Mouse (Mus musculus) ES-CJ7 (cell line): ENCODE measurements around the gene Fhit.

Experiments used
- DNase-seq: peaks from one replicate; pipeline ENCODE4 v3.0.0; 2011; ENCODE audit warnings: low read depth, low spot score

Fhit gene

DNA sequence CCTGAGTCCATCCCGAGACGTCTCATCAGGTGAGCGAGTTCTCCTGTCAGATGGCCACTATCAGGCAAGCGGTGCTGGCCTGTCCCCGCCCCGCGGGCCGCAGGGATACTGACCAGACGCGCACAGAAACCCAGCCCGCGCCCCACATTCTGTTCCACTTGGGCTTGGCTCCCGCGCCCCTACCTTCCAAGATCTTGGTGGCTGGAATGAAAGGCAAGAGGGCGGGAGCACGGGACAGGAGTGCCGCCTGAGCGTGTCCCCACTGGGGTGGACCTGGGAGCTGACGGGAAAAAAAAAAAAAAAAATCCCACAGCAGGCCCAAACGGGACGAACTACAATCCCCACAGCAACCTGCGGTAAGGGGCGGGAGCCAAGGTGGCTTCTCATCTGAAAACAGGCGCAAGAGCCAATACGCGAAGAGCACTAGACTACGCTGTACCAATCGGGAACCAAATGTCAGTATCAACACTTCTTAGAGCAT lies at the start of gene Fhit:
Gene Fhit, minus strand, starts transcription at position 285 of the 481 bp plus-strand sequence.
- DNase-seq, result peak; percentile 89

DNA sequence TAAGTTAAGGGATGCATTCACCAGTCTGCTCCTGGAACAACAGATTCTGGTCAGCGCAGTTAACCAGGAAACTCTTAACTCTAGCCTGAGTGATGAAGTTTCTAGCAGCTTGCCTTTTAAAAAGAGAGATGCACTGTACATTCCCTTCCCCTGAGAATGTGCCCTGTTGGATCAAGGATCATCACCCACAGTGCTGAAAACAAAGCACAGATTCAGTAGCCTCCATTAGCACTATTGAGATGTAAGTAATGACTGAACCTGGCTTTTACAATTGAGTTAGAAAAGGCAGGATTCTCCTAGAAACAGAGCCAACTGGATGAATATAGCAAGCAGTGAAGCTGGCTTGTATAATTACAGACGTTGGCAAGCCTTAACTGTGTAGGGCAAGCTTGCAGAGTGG lies 45.0 kb upstream of the Fhit start:
- peak; percentile 19 for DNase-seq

DNA sequence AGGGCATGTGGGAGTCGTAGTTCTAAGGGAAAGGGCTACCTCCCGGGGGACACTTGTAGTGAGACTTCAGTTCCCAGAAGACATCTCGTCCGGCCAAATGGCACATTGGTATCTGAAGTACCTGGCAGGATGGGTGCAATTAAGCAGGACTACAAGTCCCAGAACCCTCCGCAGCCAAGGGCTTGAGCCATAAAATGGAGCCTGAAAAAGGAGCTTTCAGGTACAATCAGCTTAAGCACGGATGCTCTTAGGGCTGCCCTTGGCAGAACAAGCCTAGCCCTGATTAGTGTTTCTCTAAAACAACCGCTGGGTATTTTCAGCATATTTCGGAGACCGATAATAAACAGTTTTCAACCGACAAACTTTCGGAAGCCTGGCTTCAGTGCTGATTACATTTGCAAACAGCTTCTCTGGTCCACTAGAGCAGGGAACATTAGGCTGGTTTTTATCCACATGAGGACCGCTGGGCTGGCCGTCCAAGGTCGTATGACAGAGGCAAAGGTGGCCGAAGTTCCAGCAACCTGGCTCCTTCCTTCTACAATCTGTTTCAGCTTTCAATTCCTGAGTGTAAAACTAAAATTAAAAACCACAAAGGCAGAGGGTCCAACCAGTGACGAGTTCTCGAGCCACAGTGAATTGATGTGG lies 907 bp downstream of the Fhit start:
- DNase-seq, result peak; percentile 78

DNA sequence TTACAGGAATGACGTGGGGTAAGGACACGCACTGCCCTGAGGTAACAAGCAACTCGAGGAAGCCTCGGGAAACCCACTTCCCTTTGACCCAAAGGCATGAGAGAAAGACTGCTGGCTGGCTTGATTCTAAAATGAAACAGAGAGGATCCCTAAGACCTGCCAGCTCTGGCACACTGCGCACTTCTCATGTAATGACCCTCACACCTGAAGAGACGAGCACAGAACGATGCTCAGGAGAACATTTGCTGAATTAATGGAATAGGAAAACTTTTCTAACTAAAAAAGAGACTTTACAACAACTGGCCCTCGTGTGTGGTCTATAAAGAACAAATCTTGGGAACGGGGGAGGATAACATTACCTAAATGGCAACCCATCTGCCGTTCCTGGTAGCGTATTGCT lies 2.2 kb downstream of the Fhit start:
- no peak for DNase-seq

DNA sequence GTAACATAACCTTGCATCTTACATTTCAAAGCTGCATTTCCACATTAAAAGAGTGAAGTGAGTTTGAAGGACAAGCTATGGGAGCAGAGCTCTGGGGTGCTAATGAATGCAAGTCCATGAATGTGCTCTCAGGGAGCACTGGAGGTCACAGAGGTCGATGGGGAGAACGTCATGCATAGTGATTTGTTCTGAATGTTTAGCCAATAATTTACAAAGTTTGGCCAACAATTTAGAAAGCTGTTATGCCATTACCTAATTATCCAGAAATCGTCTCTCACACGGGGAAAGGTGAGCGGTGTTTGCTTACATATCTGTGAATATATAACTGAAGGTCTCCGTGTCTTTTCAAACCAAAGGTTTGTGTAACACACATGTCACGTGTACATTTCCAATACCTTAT lies 2.8 kb downstream of the Fhit start:
- DNase-seq, result no peak

DNA sequence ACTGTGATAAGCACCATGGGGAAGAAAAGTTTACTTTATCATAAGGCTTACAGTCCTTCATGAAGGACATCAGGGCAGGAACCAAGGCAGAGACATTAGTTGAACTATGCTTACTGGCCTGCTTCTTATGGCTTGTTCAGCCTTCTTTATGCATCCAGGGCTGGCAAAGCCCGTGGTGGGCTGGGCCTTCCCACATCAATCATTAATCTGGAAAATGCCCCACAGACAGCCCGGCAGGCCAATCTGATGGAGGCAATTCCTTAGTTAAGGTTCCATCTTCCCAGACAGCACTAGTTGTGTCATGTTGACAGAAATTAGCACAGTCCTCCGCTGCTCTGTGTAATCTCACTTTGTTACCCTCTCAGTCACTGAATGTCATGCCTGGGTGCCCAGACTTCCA lies 4.1 kb downstream of the Fhit start:
- no peak for DNase-seq

DNA sequence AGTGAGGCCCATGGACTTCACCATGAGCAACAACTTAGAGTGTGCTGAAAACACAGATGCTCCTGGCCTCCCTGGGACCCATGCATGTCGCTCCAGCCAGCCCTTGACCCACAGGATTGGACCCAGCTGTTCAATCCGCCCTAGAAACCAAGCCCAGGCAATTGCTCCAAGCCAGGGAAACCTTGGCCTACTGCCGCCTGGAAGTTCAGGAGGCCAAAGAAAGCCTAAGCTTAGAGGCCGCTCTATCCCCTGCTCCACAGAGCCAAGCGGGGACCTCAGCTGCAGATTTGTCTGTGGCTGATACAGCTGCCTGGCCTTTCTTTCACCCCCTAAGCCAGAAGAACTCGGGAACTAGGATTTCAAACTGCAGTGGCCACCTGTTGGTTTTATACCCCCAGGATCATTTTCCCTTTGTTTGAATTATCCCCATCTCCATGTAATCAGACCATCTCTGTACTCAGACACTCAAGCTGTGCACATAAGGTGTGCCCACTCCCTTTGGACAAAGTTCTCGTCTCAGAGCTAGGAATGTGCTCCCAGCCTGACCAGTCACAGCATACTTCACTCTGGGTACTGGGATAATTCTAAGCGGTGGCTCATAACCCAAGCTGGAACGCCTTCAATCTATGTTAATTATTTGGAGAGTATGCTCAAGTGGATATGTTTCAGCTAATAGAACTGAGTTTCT lies 10.1 kb downstream of the Fhit start:
- no peak for DNase-seq

DNA sequence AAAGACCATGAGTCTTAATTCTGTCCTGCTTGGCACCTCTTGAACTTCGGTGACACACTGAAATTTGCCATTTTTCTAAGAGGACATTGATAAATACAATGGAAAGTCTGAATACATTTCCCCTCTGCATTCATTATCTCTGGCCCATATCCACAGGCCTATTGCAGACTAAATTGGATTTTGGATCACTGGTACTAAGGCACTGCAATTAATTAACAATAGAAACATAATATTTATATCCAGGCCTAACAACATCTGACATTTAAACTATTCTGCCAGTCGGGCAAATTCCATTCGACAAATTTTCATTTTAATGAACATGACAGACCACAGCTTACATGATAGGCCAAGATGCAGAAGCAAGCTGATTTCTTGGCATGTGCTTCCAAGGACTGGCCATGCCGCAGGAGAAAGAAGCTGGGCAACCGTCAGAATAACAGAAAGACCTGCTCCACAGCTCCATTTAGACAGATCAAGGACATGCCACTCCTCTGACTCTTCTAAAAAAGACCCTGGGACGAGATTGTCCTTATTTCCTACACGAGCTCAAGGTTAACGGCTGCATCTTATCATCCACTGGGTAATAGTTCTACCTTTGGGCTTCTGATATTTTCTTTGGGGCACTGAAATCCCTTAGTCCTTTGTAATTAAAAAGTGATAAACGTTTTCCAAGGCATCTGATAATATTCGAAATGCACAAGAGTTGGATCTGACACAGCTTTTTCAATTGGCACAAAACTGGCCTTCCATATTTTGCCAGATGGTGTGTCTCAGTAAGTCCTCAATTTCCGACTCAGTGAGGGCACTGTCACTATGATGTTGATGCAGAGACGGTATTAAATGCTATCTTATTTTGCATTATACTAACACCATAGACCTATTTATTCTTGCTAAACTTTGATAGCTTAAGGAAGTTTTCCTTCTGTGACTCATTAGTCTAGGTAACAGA lies 27.8 kb downstream of the Fhit start:
- DNase-seq, result no peak

DNA sequence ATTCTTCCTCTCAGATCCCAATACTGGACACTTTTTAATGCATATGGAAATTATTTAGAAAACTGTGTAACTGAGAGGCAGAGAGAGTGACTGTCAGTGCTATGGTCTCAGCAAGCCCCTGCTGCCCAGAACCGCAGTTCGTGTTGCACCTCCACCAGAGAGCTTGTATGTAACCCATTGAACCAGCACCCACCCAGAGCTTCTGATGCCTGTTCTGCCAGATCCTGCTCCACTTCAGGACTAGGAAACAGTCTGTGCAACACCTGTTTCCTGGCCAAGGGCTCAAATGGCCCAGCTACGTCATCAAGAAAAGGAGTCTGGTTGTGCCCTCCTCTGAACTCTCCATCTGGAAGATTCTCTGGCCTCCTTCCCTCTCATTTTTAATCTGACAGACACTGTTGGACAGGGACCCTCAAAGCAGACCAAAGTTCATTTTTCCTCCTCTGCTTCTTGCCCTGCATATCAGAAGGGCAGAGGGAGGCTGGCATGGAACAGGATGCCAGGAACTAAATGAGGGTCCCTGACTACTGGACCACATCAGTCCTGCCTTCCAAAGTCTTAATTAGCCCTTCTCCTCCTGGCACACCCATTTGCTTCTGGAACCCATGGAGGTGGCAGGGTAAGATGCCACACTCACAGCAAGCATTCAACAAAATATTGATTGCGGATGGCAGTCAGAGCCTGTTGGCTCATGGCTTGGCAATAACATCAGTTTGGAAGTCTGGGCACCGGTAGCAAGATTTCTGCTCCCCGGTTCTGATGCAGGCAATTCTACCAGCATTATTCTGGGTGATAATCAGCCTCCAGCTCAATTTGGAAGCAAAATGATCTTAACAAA lies 29.0 kb downstream of the Fhit start:
- no peak for DNase-seq

DNA sequence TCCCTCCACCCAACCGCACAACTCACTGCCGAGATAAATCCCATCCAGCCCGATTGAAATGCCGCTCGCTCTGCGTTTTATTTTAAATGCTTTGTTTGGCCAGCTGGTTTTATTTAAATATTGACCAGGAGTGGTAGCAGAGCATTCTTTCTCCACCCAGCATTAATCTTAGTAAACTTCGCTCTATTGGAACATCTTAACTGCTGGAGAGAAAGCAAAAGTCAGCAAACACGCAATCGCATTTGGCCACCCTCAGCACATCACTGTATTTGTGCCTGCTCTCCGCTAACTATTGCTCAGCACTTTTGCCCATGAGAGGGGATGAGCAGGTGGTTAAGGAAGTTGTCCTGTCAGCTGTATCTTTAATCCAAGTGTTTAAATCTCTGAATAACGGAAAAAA lies 36.7 kb downstream of the Fhit start:
- DNase-seq, result no peak

DNA sequence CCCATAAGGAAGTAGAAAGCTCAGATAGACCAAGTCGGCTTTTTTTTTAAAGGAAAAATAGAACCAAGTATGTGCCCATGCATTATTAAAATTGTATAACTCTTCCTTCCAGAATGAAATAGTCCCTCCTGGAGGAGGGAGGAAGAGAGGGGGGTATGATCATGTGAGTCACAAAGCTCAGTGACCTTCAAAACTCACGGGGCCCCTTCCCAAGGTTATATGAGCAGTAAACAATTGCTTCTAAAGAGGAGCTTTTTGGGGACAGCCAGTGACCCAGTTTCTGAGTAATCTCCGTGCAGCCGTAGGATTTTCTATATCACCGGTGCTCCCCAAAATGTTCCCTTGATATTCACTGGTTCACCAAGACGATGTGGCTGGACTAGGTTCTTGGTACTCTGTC lies 42.8 kb downstream of the Fhit start:
- DNase-seq, result no peak

DNA sequence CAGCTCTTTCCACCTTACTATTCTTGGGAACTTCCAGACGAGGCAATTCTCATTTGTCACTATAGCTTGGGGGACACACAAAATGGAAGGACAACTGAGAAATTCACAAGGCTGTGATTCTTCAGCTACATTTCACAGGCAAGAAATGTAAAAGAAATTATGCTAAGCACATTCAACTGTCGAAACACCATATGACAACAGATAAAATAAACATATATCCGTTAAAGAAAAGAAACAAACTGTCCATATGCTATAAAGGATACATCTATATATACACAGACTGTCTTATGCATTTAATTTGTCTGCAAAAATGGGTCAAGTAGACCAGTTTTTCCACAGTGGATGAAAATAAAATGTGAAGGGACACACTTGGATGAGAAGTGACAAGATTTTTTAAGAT lies 76.2 kb downstream of the Fhit start:
- no peak for DNase-seq

DNA sequence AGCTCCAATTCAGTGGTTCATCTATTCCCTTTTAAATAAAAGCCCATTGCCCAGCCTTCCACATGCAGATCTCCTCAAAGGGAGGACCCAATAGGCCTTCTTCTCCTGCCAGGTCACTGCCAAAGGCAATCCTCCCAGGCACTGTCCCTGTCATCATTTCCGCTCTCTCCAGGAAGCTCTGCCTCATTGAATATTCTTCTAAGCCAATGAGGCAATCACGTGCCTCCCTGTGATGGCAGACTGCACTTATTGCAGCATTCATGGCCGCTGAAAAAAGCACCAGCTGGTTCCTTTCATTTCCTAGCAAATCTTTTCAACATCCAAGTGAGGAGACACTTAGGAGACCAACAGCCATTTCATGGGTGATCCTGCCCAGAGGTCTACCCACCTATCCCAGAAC lies 77.9 kb downstream of the Fhit start:
- DNase-seq, result peak; percentile 2

DNA sequence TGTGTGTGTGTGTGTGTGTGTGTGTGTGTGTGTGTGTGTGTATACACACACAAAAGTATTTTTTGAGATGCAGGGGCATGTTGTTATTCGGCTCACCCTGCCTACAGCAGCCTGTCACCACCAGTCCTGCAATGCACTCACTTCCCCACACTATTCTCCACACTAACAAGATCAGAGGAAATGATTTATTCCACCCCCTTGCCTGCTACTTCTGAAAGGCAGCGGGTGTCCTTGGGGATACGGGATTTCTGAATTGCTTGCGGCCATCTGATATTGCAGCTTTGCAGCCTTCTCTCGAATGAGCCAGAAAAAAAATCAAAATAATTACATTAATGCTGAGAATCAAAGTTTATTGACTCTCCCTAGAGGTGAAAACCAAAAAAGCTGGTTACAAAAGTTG lies 78.4 kb downstream of the Fhit start:
- no peak for DNase-seq

DNA sequence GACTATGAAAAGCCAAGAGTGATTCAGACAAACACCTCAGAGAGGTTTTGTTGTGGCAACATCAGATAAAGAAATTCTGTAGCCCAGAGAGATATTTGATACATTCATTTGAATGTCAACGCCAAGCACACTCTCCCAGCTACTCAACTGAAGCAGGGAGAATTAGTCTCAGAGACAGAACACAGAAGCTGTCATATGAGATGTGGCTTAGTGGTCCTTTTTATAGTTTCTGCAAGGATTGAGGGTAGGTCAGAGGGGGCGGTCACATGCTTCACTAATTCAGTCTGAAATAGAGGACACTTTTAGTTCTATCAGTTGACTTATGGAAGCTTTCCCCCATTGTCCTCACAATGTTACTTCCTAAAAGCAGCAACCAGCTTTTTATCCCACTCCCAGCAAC lies 98.2 kb downstream of the Fhit start:
- no peak for DNase-seq

DNA sequence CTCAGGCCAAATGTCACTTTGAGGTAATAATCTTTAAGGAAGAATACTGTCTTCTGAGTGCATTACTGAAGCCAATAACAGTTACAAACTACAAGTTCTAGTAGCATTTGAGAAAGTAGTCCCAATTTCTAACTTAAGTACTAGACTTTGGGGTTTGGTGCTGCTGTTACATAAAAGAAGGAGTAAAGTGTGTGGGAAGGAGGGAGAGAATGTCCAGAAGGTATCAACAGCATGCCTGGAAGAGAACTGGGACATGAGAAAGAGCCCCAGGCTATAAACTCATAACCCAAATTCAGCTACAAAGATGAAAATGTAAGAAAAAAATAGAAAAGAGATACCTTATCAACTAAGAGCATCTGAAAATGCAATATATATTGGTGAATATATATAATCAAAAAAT lies 101.6 kb downstream of the Fhit start:
- DNase-seq, result no peak

DNA sequence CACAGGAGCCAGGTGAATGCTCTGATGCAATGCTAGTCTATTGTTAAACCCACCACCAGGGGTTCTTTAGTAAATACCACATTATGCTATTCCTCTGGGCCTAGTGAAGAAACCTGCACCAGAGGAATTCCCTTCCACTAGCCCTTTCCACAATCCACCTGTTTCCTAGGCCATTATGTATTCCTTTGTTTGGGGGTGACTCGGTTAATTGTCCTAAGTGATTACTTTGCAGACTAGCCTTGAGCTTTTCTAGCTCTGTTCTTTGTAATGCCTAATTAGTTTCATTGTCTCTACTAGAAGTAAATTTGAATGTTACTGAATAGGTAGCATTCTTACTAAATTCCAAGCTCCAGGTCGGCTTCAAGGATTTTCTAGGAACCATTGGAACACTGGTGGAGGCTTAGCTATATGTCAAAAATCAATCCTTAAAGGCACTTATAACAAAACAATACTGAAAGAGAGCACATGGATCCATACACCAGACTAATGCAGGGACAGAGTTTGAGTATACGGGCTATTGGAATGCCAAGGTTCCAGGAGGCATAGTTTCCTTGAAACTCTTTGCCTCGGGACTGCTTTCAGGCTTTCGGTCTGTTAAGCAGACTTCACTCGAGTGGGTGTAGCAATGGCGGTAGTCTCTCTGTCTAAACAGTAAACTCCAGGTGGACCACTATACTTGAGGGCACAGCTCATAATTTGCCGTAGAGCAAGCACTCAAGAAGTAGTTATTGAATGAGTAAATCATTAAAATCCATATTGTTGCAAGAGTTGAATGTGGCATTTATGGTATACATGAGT lies 122.1 kb downstream of the Fhit start:
- DNase-seq, result peak; percentile 88

DNA sequence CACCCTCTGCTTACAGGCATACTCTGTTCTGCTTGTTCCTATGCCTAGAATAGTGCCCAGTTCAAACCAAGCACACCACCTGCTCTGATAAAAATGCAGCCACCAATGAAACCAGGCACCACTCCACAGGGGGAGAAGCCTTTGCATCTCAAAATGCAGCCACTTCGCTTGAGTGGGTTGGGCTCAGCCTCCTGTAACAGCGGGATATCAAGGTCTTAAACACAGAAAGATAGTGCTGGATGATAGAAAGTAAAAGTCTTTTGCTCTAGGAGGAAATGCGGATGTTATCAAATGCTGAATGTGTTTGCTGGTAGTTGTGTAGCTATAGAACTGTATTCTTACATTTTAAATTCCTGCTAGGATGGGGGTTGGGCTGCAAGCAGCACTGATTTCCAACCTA lies 140.4 kb downstream of the Fhit start:
- peak; percentile 44 for DNase-seq

DNA sequence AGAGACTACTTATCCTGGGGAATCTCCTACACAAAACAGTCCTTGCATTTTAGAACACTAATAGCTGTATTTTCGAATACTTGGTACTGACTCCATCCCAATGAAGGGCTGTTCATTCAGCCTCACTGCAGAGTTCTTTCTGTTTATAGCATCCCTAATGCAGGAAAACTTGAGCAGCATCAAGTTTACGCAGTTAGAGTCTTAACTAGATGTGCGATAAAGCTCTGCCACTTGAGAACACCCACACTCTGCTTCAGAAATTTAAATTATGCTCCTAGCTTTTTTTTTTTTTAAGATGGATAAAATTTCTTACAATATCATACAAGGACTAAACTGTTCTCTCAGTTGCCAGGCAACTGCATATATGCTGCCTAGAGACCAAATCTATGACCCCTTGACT lies 183.2 kb downstream of the Fhit start:
- no peak for DNase-seq

DNA sequence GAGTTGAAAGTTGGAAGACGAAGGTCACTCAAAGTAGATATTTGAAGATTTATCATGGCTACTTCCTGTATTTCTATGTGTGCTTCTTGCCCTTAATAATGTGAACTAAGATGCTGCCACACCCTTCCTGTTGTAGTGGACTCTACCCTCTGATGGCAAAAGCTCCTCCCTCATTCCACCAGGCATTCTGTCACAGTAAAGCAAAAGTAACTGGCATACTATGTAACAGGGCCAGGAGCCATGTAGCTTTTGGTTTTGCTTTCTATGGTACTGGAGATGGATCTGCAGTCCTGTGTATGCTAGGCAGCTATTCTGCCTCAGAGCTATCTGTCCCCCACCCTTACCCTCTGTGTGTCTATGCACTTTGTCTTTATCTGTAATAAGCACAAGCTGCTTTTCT lies 220.2 kb downstream of the Fhit start:
- no peak for DNase-seq

DNA sequence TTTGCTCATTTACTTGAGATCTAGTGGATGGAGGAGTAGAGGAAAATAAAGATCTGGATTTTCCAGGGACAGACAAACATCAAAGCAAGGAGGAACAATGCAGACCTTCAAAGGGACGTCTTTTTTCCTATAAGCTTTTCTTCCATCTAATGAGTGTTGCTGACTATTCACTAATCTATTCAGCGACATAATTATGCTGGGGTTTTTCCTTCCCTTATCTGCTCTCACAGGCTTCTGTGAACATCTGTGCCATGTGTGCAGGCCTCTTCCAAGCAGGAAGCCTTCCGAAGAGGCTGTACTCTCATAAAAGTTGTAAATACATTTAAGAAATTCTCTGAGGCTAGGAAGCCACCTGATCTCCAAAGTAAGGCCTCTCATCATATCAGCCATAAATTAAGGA lies 228.2 kb downstream of the Fhit start:
- no peak for DNase-seq
